Mouse (Mus musculus) MEL (cell line): ENCODE measurements around the gene Tmem104.

Experiments
- CTCF ChIP-seq, 3 experiments: IDR thresholded peaks in 2 of 3; conservative IDR thresholded peaks in 1 of 3; 2 replicates each; pipeline ENCODE4 v1.5.1; 2011 to 2012; ENCODE audit warnings: low read length in 3 of 3, low read depth in 2 of 3, mild to moderate bottlenecking in 2 of 3, improper control_type of control experiment in 1 of 3, inconsistent platforms in 1 of 3, mixed read lengths in 1 of 3, moderate library complexity in 1 of 3; ENCODE audit not compliant: control insufficient read depth in 1 of 3, insufficient read depth in 1 of 3, poor library complexity in 1 of 3, severe bottlenecking in 1 of 3
- POLR2A ChIP-seq, 2 experiments: IDR thresholded peaks; 2 replicates each; pipeline ENCODE4 v1.6.1; 2011 to 2012; ENCODE audit warnings: low read length in 2 of 2, mild to moderate bottlenecking in 2 of 2, control low read depth in 1 of 2, improper control_type of control experiment in 1 of 2, low read depth in 1 of 2, moderate library complexity in 1 of 2; ENCODE audit not compliant: control insufficient read depth in 1 of 2, insufficient read depth in 1 of 2, poor library complexity in 1 of 2

DNA sequence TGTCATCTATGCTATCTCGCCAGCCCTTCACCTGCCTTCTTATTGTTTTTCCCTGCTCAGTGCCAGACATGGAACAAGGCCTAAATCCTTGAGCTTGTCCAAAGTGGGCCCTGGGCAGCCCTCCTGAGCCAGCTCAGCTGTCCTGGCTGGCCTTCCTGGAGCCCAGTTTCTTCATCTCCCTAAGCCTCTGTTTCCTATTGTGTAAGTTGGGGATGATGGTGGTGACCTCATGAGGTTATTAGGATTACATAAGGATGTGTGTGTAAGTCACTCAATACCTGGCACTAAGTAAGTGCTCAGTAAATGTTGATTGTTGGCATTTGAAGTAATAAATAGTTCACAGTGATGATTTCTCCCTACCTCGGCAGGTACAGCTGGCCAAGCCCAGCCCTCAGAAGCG lies 20.5 kb upstream of the Tmem104 start:
- no peak for TF ChIP-seq CTCF (IDR thresholded peaks at IDR 0.05 in 2 of 3, conservative IDR thresholded peaks at IDR 0.05 in 1 of 3; ENCODE audit: control insufficient read depth in 1 of 3, insufficient read depth in 1 of 3, low read depth in 2 of 3, low read length in 3 of 3, poor library complexity in 1 of 3, severe bottlenecking in 1 of 3)
- no peak for TF ChIP-seq POLR2A (IDR thresholded peaks at IDR 0.05; ENCODE audit: control insufficient read depth in 1 of 2, insufficient read depth in 1 of 2, low read depth in 1 of 2, low read length in 2 of 2, poor library complexity in 1 of 2)
